Mouse (Mus musculus): ENCODE results near the gene Pitx2. TPM values are rescaled to one million over a fixed set of nuclear protein-coding genes. Genes with fewer than 3 reads are reported as not detected.

Pitx2 gene
- 16.3 and 26.9 TPM in 2 replicates for polyA plus RNA-seq (2015; fragmentation: Nextera tagmentation; extraction: Ambion mirVana)

DNA sequence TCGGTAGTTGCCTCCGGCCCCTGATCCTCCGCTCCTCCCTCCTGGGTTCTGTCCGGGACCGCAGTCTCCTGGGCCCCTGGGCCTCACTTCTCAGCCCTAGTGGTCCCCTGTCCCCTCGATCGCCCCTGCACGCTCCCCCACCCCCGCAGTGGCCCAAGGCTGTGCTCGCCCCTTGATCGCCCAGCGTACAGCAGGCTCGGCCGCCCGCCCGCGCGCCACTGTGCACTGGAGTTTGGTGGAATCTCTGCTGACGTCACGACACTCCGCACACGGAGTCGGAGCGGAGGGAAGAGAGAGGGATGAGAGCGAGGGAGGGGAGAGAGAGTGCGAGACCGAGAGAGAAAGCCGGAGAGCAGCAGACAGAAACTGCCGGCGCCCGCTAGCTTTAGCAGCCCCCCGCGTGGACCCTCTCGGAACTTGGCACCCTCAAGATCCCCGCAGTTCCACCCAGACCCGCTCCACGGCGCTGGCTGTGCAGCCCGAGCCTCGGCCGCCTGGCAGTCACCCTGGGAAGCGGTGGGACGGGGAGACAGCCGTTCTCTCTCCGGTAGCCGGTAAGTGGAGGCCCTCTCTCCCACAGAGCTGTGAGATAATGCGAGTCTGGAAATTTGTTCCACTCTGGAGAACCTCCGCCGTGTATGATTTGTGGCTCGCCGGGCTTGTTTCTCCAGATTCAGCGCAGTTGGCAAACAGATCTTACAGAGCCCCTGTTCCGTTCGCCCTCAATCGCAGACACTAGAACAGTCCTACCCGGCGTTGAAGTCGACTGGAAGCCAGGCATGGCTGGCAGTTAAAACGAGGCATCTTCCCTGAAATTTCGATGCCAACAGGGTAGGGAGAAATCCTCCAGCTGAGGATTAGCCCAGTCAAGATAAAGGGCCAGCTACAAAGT, at the start of gene Pitx2:
Pitx2 (plus strand) TSS at position 270 of the 892 bp plus-strand sequence.
- H3K27me3 ChIP-seq (ENCODE audit: control insufficient read depth, insufficient read depth, low read length) = peaks cover 75% of the 10 kb centered on the region
- H3K9ac ChIP-seq (ENCODE audit: low read length) = 0 out of 2 replicates have a peak within 1 kb of the TSS, but pooled peaks have one; percentile 10
- under 1% methylated on average over 60 of the region's 60 CpGs for WGBS
- ATAC-seq (replicated peaks; ENCODE audit: extremely low read depth, insufficient read depth, low FRiP score) = 0 out of 2 replicates have a peak, but pooled peaks have one; percentile 14
- H3K36me3 ChIP-seq (ENCODE audit: control insufficient read depth, insufficient read depth) = no peaks in the 10 kb centered on the region
- H3K4me1 ChIP-seq (ENCODE audit: control insufficient read depth, insufficient read depth, low read length) = peaks cover 2% of the 10 kb centered on the region; the same call in 1 of the 2 replicates
- no peaks in the 10 kb centered on the region for H3K9me3 ChIP-seq (replicated peaks; ENCODE audit: control insufficient read depth, low read length)
- H3K4me2 ChIP-seq (ENCODE audit: low read depth, low read length) = peak within 1 kb of the TSS; percentile 68
- peak within 1 kb of the TSS; percentile 45 for H3K4me3 ChIP-seq (ENCODE audit: low read length)
- no peak within 1 kb of the TSS for H3K27ac ChIP-seq (ENCODE audit: low read length)

GRCm38 (mm10) chr3:129150001-129150400, 49.7 kb upstream of the Pitx2 start:
- Histone ChIP-seq H3K9me3 (replicated peaks; ENCODE audit: control insufficient read depth, low read length) (no peaks in the 10 kb centered on the region), H3K27ac (ENCODE audit: low read length) (no peak overlapping the region), H3K36me3 (ENCODE audit: control insufficient read depth, insufficient read depth) (no peaks in the 10 kb centered on the region), H3K9ac (ENCODE audit: low read length) (no peak overlapping the region), H3K27me3 (ENCODE audit: control insufficient read depth, insufficient read depth, low read length) (no peaks in the 10 kb centered on the region), H3K4me3 (ENCODE audit: low read length) (no peak overlapping the region), H3K4me2 (ENCODE audit: low read depth, low read length) (no peak overlapping the region), H3K4me1 (ENCODE audit: control insufficient read depth, insufficient read depth, low read length) (peaks cover 4% of the 10 kb centered on the region; the same call in 1 of the 2 replicates)
- ATAC-seq (replicated peaks; ENCODE audit: extremely low read depth, insufficient read depth, low FRiP score) = no peak
- 66% methylated on average over 2 of the region's 2 CpGs for WGBS

DNA sequence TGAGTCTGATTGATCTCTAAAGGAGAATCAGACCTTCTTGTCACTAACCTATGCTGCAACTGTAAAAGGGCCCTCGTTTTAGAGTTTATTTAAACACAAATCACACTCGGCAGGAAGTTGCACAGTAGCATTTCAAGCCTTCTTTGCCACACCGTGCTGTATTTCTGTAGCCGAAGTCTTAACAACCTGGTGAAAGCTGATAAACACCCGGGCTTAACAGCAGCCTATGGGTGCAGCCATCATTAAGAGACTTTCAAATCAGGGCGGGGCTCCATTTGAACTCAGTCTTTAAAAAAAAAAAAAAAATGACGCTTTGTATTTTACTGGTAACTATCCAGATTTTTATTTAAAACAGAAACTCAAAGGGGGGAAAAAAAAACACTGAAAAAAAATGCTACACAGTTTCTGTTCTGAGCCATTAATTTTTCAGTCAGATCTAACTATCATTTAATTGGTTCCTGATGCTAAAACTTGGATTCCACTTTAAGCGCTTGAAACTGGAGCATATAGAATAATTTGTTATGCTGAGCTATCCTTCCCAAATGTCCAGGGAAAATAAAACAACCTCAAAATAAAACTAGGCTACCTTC, 48.5 kb upstream of the Pitx2 start:
- no peak overlapping the region for H3K9ac ChIP-seq (ENCODE audit: low read length)
- no peaks in the 10 kb centered on the region for H3K27me3 ChIP-seq (ENCODE audit: control insufficient read depth, insufficient read depth, low read length)
- no peaks in the 10 kb centered on the region for H3K36me3 ChIP-seq (ENCODE audit: control insufficient read depth, insufficient read depth)
- no peak for ATAC-seq (replicated peaks; ENCODE audit: extremely low read depth, insufficient read depth, low FRiP score)
- no peak overlapping the region for H3K4me3 ChIP-seq (ENCODE audit: low read length)
- no peaks in the 10 kb centered on the region for H3K9me3 ChIP-seq (replicated peaks; ENCODE audit: control insufficient read depth, low read length)
- H3K4me1 ChIP-seq (ENCODE audit: control insufficient read depth, insufficient read depth, low read length) = peaks cover 4% of the 10 kb centered on the region; the same call in 1 of the 2 replicates
- H3K27ac ChIP-seq (ENCODE audit: low read length) = no peak overlapping the region
- H3K4me2 ChIP-seq (ENCODE audit: low read depth, low read length) = no peak overlapping the region; the same call in 1 of the 2 replicates
- WGBS = 23% methylated on average over 8 of the region's 8 CpGs

- no peaks in the 10 kb centered on the region for H3K27me3 ChIP-seq (ENCODE audit: control insufficient read depth, insufficient read depth, low read length)
- WGBS = 48% methylated on average over 9 of the region's 9 CpGs
These were observed 40.8 kb upstream of the Pitx2 start for GRCm38 (mm10) chr3:129158812-129159370.

GRCm38 (mm10) chr3:129161333-129162035, 38.2 kb upstream of the Pitx2 start:
- no peak overlapping the region for H3K9ac ChIP-seq (ENCODE audit: low read length)
- H3K36me3 ChIP-seq (ENCODE audit: control insufficient read depth, insufficient read depth) = no peaks in the 10 kb centered on the region
- WGBS = 72% methylated on average over 11 of the region's 11 CpGs
- no peaks in the 10 kb centered on the region for H3K27me3 ChIP-seq (ENCODE audit: control insufficient read depth, insufficient read depth, low read length)
- H3K4me1 ChIP-seq (ENCODE audit: control insufficient read depth, insufficient read depth, low read length) = no peaks in the 10 kb centered on the region
- no peak overlapping the region for H3K4me3 ChIP-seq (ENCODE audit: low read length)
- H3K4me2 ChIP-seq (ENCODE audit: low read depth, low read length) = no peak overlapping the region
- ATAC-seq (replicated peaks; ENCODE audit: extremely low read depth, insufficient read depth, low FRiP score) = no peak
- no peak overlapping the region for H3K27ac ChIP-seq (ENCODE audit: low read length)
- no peaks in the 10 kb centered on the region for H3K9me3 ChIP-seq (replicated peaks; ENCODE audit: control insufficient read depth, low read length)

More at GRCm38 (mm10) chr3:129158812-129159370, 40.8 kb upstream of the Pitx2 start:
- no peak for ATAC-seq (replicated peaks; ENCODE audit: extremely low read depth, insufficient read depth, low FRiP score)
- no peaks in the 10 kb centered on the region for H3K9me3 ChIP-seq (replicated peaks; ENCODE audit: control insufficient read depth, low read length)
- H3K9ac ChIP-seq (ENCODE audit: low read length) = no peak overlapping the region
- H3K4me2 ChIP-seq (ENCODE audit: low read depth, low read length) = no peak overlapping the region
- no peaks in the 10 kb centered on the region for H3K4me1 ChIP-seq (ENCODE audit: control insufficient read depth, insufficient read depth, low read length)
- no peak overlapping the region for H3K27ac ChIP-seq (ENCODE audit: low read length)
- H3K4me3 ChIP-seq (ENCODE audit: low read length) = no peak overlapping the region
- no peaks in the 10 kb centered on the region for H3K36me3 ChIP-seq (ENCODE audit: control insufficient read depth, insufficient read depth)

DNA sequence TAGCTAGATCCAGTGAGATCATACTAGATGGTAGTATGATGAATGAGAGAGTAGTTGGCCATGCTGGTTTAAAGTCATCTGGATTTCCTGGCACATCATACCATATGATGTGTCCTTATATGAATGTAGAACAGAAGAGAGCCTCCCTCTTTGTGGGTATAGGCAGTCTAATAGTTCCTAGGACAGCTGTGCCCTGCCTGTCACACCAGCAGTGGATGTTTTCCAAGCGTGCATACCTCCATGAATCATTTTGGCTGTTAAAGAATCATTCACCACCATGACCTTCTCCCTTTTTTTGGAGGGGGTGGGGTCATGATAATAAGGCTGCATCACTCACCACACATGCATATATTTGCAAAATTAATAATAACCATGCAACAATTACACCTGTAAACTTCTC, 35.4 kb upstream of the Pitx2 start:
- ATAC-seq (replicated peaks; ENCODE audit: extremely low read depth, insufficient read depth, low FRiP score) = no peak
- no peaks in the 10 kb centered on the region for H3K4me1 ChIP-seq (ENCODE audit: control insufficient read depth, insufficient read depth, low read length)
- WGBS = 76% methylated on average over 1 of the region's 1 CpGs
- H3K36me3 ChIP-seq (ENCODE audit: control insufficient read depth, insufficient read depth) = no peaks in the 10 kb centered on the region
- no peak overlapping the region for H3K4me3 ChIP-seq (ENCODE audit: low read length)
- H3K4me2 ChIP-seq (ENCODE audit: low read depth, low read length) = no peak overlapping the region
- no peak overlapping the region for H3K9ac ChIP-seq (ENCODE audit: low read length)
- no peaks in the 10 kb centered on the region for H3K9me3 ChIP-seq (replicated peaks; ENCODE audit: control insufficient read depth, low read length)
- H3K27me3 ChIP-seq (ENCODE audit: control insufficient read depth, insufficient read depth, low read length) = no peaks in the 10 kb centered on the region
- no peak overlapping the region for H3K27ac ChIP-seq (ENCODE audit: low read length)

- WGBS = 77% methylated on average over 8 of the region's 8 CpGs
These were observed 34.0 kb upstream of the Pitx2 start for GRCm38 (mm10) chr3:129165715-129166114.

GRCm38 (mm10) chr3:129166684-129167083, 33.0 kb upstream of the Pitx2 start:
- Histone ChIP-seq H3K9me3 (replicated peaks; ENCODE audit: control insufficient read depth, low read length) (no peaks in the 10 kb centered on the region), H3K27ac (ENCODE audit: low read length) (no peak overlapping the region), H3K4me1 (ENCODE audit: control insufficient read depth, insufficient read depth, low read length) (no peaks in the 10 kb centered on the region), H3K36me3 (ENCODE audit: control insufficient read depth, insufficient read depth) (no peaks in the 10 kb centered on the region), H3K4me2 (ENCODE audit: low read depth, low read length) (no peak overlapping the region), H3K9ac (ENCODE audit: low read length) (no peak overlapping the region), H3K4me3 (ENCODE audit: low read length) (no peak overlapping the region), H3K27me3 (ENCODE audit: control insufficient read depth, insufficient read depth, low read length) (no peaks in the 10 kb centered on the region)
- ATAC-seq (replicated peaks; ENCODE audit: extremely low read depth, insufficient read depth, low FRiP score) = no peak
- 9% methylated on average over 6 of the region's 6 CpGs for WGBS

More at GRCm38 (mm10) chr3:129165715-129166114, 34.0 kb upstream of the Pitx2 start:
- Histone ChIP-seq H3K4me2 (ENCODE audit: low read depth, low read length) (no peak overlapping the region), H3K4me1 (ENCODE audit: control insufficient read depth, insufficient read depth, low read length) (no peaks in the 10 kb centered on the region), H3K9me3 (replicated peaks; ENCODE audit: control insufficient read depth, low read length) (no peaks in the 10 kb centered on the region), H3K27me3 (ENCODE audit: control insufficient read depth, insufficient read depth, low read length) (no peaks in the 10 kb centered on the region), H3K27ac (ENCODE audit: low read length) (no peak overlapping the region), H3K4me3 (ENCODE audit: low read length) (no peak overlapping the region), H3K36me3 (ENCODE audit: control insufficient read depth, insufficient read depth) (no peaks in the 10 kb centered on the region), H3K9ac (ENCODE audit: low read length) (no peak overlapping the region)
- no peak for ATAC-seq (replicated peaks; ENCODE audit: extremely low read depth, insufficient read depth, low FRiP score)
